Mouse (Mus musculus) megakaryocyte, embryonic 14.5 days (primary cell): Measurements from ENCODE around the gene Btaf1.

Experiments used
- FLI1 ChIP-seq: IDR thresholded peaks from 2 replicates; pipeline ENCODE4 v1.6.1; 2012; ENCODE audit warnings: low read length, inconsistent platforms, mixed read lengths
- GATA1 ChIP-seq: IDR thresholded peaks from 3 replicates; pipeline ENCODE4 v1.6.1; 2012; ENCODE audit warnings: mixed read lengths, low read length, inconsistent platforms, borderline replicate concordance

- TF ChIP-seq GATA1 (no peak), FLI1 (no peak)
Observed at GRCm38 (mm10) chr19:37018411-37018810, 92.5 kb downstream of the Btaf1 start.
